Mouse (Mus musculus) neural tube, embryonic 12.5 days (tissue): ENCODE data around the gene Def6. TPM values are rescaled to one million over a fixed set of nuclear protein-coding genes. Genes with fewer than 3 reads are reported as not detected.

Experiments used
- ATAC-seq: fragments of 200-750 bp; cut with Nextera tagmentation; 2 replicates; pipeline ENCODE4 v1.8.0; 2017; ENCODE audit warnings: low read depth, mild to moderate bottlenecking, moderate TSS enrichment, moderate library complexity; ENCODE audit not compliant: low FRiP score
- H3K27ac ChIP-seq: fragments of 300-500 bp; sonication (generic); 2 replicates; pipeline ENCODE4 v1.5.1; 2016
- H3K27me3 ChIP-seq: fragments of 300-500 bp; sonication (generic); replicated peaks from 2 replicates; pipeline ENCODE4 v1.6.1; 2016; ENCODE audit warnings: mild to moderate bottlenecking
- H3K36me3 ChIP-seq: fragments of 300-500 bp; sonication (generic); 2 replicates; pipeline ENCODE4 v1.6.1; 2016; ENCODE audit warnings: mild to moderate bottlenecking
- H3K4me1 ChIP-seq: fragments of 300-500 bp; sonication (generic); 2 replicates; pipeline ENCODE4 v1.6.1; 2016
- H3K4me2 ChIP-seq: fragments of 300-500 bp; sonication (generic); replicated peaks from 2 replicates; pipeline ENCODE4 v1.6.1; 2016; ENCODE audit warnings: mild to moderate bottlenecking
- H3K4me3 ChIP-seq: fragments of 300-500 bp; sonication (generic); 2 replicates; pipeline ENCODE4 v1.5.1; 2016
- H3K9ac ChIP-seq: fragments of 300-500 bp; sonication (generic); 2 replicates; pipeline ENCODE4 v1.6.1; 2016; ENCODE audit warnings: mild to moderate bottlenecking
- H3K9me3 ChIP-seq: fragments of 300-500 bp; sonication (generic); 2 replicates; pipeline ENCODE4 v1.6.1; 2016; ENCODE audit warnings: mild to moderate bottlenecking
- WGBS: fragments of 180-500 bp; shearing (Covaris S2); methylation state at CpG from one replicate; pipeline ENCODE4 v1.1.7; 2016; 5-methylcytosine and 5-hydroxymethylcytosine counted together
- polyA plus RNA-seq: library from polyadenylated mRNA; unstranded; fragments of >200 nt; fragmentation: Nextera tagmentation; extraction: Ambion mirVana; gene quantifications from 2 replicates; pipeline ENCODE4 v1.2.1, GENCODE M21; 2016

The Def6 gene
- 4.4 and 5.3 TPM in 2 replicates for polyA plus RNA-seq

DNA sequence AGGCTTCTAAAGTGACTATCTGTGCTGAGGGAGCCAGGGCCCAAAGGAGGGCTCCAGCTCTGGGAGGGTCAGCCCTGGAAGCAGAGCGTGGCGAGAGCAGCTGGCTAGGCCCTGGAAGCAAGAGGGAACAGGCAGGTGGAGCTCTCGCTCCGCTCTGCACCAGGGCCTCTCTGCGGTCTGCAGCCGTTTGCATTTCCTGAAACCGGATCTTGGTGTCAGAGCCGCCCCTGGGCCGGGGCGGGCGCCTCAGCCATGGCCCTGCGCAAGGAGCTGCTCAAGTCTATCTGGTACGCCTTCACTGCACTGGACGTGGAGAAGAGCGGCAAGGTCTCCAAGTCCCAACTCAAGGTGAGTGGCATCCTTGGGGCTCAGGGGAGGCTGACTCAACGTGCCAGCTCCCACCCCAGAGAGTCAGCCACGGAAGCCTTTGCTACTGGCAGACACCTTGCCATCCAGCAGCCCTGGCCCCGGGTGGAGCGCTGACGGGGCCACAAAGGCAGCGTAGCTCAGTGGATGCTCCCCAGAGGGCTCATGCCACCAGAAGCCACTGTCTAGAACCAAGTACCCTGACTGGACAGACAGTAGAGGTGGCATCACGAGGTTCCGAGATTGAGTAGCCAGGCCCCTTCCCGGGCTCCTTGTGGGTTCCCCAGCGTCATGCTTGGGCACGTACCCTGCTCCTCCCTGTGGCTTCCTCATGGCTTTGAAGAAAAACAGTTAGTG is at the start of gene Def6:
Def6 (plus strand) TSS at position 188 of the 723 bp plus-strand sequence.
- no peaks in the 10 kb centered on the region for H3K9me3 ChIP-seq
- peak within 1 kb of the TSS; percentile 11; the same call in 1 of the 2 replicates for H3K4me3 ChIP-seq
- no peak within 1 kb of the TSS for H3K27ac ChIP-seq
- 0 out of 2 replicates have a peak within 1 kb of the TSS, but pooled peaks have one; percentile 29 for H3K9ac ChIP-seq
- peaks cover 6% of the 10 kb centered on the region; the same call in 1 of the 2 replicates for H3K4me1 ChIP-seq
- H3K27me3 ChIP-seq: no peaks in the 10 kb centered on the region; the same call in 1 of the 2 replicates
- WGBS: 26% methylated on average over 26 of the region's 26 CpGs
- H3K36me3 ChIP-seq: peaks cover 15% of the 10 kb centered on the region
- peak within 1 kb of the TSS; percentile 49 for H3K4me2 ChIP-seq
- ATAC-seq: no peak

DNA sequence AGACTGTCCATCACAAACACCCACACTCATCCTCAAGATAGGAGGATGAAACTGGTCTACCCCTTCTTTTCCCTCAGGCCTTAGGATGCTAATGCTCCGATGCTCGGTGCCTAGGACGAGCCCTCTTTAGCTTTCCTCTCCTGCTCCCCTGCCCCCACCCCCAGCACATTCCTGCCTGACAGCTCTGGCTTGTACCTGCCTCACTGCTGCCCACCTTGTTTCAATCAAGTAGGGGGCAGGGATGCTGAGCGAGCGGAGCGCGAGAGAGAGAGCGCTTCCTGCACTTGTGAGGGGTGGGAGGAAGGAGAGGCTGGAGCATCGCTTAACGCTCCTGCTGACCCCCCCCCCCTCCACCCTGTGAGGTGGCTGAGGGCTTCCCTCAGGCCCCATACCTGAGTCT is 47.2 kb upstream of the Def6 start:
- Histone ChIP-seq H3K27ac (no peak overlapping the region), H3K4me3 (no peak overlapping the region), H3K9ac (no peak overlapping the region), H3K4me2 (no peak overlapping the region), H3K27me3 (0 out of 2 replicates have a peak, but pooled peaks cover 4% of the 10 kb centered on the region), H3K36me3 (peaks cover 82% of the 10 kb centered on the region), H3K4me1 (peaks cover 20% of the 10 kb centered on the region; the same call in 1 of the 2 replicates), H3K9me3 (no peaks in the 10 kb centered on the region)
- ATAC-seq: no peak
- WGBS: 31% methylated on average over 10 of the region's 10 CpGs

DNA sequence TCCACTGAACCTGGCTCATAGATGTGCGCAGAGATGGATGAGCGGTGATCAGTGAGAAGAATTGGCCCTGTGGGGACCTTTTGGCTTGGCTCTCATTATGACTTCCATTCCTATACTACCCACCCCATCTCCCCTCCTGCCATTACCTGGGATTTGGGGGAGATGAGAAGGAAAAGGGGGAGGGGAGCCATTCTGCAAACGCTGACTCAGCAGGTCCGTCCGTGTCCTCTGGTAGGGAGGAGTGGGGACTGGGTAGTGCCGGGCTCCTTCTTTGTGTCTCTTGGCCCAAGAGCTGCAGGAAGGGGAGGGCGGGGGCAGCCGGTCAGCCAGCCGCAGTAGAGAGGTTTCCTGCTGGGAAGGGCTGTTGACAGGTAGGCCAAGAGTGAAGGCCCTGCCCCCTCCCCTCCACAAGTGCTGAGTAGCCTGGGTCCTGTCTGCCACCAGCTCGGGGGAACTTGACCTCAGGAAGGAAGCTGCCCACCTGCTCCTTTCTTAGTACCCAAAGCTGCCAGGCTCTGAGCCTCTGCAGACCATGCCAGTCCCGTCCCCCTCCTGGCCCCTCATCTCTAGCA is 46.2 kb upstream of the Def6 start:
- Histone ChIP-seq H3K4me3 (no peak overlapping the region), H3K9ac (no peak overlapping the region), H3K27ac (no peak overlapping the region), H3K9me3 (no peaks in the 10 kb centered on the region), H3K27me3 (0 out of 2 replicates have a peak, but pooled peaks cover 4% of the 10 kb centered on the region), H3K4me1 (peaks cover 18% of the 10 kb centered on the region; the same call in 1 of the 2 replicates), H3K36me3 (peaks cover 82% of the 10 kb centered on the region), H3K4me2 (no peak overlapping the region)
- ATAC-seq: no peak
- 33% methylated on average over 11 of the region's 11 CpGs for WGBS

DNA sequence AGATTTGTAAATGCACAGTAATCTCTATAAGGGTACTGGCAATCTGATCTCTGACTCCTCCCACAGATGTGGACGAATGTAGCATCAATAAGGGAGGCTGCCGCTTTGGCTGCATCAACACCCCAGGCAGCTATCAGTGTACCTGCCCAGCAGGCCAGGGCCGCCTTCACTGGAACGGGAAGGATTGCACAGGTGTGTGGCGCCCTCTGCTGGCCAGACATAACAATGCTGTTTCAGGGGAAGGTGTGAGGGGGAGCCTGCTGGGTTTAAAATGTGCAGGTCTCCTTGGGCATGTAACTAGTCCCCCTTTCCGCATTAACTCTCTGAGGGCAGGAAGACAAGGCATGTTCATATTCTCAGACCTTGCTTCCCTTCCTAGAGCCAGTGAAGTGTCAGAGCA is 43.9 kb upstream of the Def6 start:
- H3K4me3 ChIP-seq: no peak overlapping the region
- H3K4me2 ChIP-seq: no peak overlapping the region
- no peaks in the 10 kb centered on the region for H3K9me3 ChIP-seq
- no peak; the same call in 1 of the 2 replicates for ATAC-seq
- WGBS: 7% methylated on average over 6 of the region's 6 CpGs
- H3K36me3 ChIP-seq: peaks cover 77% of the 10 kb centered on the region
- H3K9ac ChIP-seq: no peak overlapping the region
- H3K27ac ChIP-seq: no peak overlapping the region
- 0 out of 2 replicates have a peak, but pooled peaks cover 4% of the 10 kb centered on the region for H3K27me3 ChIP-seq
- H3K4me1 ChIP-seq: peaks cover 12% of the 10 kb centered on the region; the same call in 1 of the 2 replicates

DNA sequence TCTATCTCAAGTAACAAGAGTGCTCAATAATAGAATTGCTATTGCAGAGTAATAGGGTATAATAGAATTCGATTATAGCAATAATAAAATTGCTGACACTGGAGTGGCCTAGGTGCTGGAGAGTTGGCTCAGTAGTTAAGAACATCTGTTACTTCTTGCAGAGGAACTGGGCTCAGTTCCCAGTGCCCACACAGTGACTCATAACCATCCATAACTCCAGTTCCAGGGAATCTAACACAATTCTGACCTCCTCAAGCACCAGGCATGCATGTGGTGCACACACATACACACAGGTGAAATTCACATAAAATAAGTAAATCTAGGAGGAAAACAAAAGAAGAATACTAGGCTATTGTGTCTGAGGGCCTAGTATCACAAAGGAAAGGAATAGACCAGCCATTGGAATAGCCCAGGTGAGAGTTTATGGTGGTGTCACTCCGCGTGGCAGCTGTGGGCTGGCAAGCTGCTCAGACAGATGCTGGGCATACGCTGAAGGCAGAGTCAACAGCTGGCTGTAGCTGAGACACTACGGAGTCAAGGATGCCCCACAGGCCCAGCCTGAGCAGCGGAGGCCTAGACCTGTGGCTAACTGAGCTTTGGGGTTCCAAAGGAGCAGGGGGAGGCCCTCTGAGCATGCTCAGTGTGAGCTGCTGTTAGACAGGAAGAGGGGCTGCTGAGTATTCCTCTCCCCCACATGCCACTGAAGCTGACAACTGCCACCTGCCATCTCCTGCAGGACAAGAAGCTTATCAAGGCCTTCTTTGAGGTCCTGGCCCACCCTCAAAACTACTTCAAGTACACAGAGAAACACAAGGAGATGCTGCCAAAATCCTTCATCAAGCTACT is 36.9 kb upstream of the Def6 start:
- H3K27ac ChIP-seq: no peak overlapping the region
- no peak for ATAC-seq
- H3K36me3 ChIP-seq: peaks cover 51% of the 10 kb centered on the region
- no peak overlapping the region for H3K4me2 ChIP-seq
- H3K27me3 ChIP-seq: no peaks in the 10 kb centered on the region
- no peak overlapping the region for H3K9ac ChIP-seq
- no peak overlapping the region for H3K4me3 ChIP-seq
- H3K9me3 ChIP-seq: no peaks in the 10 kb centered on the region
- peaks cover 12% of the 10 kb centered on the region for H3K4me1 ChIP-seq
- 89% methylated on average over 6 of the region's 6 CpGs for WGBS

DNA sequence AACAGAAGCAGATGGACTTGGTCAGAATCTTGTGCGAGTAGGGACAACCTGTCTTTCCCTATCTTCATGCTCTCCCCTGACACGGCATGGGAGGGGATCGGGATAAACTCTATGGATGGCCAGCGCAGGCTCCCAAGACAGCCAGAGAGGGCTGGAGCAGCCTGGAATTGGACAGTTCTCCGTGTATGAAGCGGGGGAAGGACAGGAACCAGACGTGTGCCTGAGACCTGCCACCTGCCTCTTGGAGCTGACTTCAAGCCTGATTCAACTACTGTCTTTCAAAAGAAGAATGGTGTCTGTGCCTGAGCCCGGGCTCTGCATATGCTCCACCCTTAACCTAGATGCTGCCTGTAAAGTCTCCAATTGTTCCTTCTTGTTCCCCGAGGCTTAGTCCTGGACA is 34.9 kb upstream of the Def6 start:
- WGBS: 76% methylated on average over 9 of the region's 9 CpGs
- Histone ChIP-seq H3K27ac (no peak overlapping the region), H3K4me2 (no peak overlapping the region), H3K27me3 (no peaks in the 10 kb centered on the region), H3K9ac (no peak overlapping the region), H3K9me3 (no peaks in the 10 kb centered on the region), H3K4me1 (peaks cover 23% of the 10 kb centered on the region), H3K4me3 (no peak overlapping the region), H3K36me3 (peaks cover 39% of the 10 kb centered on the region)
- ATAC-seq: no peak

DNA sequence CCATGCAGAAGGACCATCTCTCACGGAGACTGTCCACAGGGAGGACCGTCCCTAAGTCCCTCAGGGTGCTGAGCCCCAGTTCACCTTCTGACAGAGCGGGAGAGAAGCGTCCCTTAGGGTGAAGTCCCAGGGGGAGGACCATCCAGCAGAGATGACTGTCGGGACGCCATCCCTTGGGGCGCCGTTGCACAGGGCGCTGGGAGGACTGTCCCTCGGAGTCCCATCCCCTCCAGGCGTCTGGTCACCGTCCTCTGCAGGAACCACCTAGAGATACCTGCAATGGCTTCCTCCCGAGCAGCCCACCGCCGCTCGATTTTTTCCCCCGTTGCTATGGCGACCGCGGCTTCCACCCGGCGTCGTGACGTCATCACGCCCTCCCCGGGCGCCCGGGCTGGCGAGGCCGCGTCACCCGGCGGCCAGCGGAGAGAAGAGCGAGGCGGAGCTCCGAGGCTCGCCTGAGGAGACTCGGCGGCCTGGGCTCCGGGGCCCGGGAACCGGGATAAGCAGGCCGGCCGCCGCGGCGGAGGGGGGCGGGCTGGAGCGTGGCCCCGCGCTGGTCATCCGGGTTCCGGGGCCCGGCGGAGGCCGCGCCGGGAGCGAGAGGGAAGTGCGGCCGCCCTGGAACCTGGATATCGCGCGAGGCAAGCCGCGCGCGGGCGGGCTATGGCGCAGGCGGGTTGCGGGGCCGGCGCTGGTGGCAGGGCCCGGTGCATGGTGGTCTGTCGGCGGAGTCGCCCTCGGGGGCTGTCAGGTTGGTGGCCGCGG is 30.6 kb upstream of the Def6 start, which contains the start of gene Zfp523:
Zfp523 (plus strand) TSS at position 355 of the 765 bp plus-strand sequence.
- H3K4me3 ChIP-seq: peak within 1 kb of the TSS; percentile 88
- H3K27me3 ChIP-seq: no peaks in the 10 kb centered on the region
- peak within 1 kb of the TSS; percentile 88 for H3K27ac ChIP-seq
- WGBS: under 1% methylated on average over 82 of the region's 82 CpGs
- 0 out of 2 replicates have a peak, but pooled peaks cover 6% of the 10 kb centered on the region for H3K36me3 ChIP-seq
- peaks cover 31% of the 10 kb centered on the region for H3K4me1 ChIP-seq
- peak; percentile 87 for ATAC-seq
- H3K4me2 ChIP-seq: peak within 1 kb of the TSS; percentile 97
- peak within 1 kb of the TSS; percentile 96 for H3K9ac ChIP-seq
- H3K9me3 ChIP-seq: no peaks in the 10 kb centered on the region

DNA sequence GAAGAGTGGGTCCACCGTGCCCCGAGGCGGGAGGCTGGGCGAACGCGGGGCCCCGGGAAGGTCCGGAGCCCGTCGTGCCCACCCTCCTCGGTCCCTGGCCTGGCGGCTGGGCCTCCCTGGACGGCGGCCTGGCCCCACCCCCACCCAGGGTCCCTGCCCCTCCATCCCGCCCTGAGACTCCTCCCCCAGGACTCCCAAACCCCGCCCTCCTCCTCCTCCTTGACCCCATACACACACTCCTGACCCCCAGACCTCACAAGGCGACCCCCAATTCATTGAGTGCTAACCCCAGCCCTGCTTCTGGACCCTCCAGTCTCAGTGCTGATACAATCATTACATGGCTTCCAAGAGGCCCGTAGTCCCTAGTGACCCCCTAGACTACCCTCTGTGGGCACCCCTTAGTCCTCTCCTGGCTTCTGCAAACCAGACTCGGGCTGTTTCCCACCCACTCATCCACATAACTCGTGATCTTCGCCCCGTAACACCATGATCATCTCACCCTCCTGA is 30.0 kb upstream of the Def6 start:
- Histone ChIP-seq H3K27me3 (no peaks in the 10 kb centered on the region), H3K9me3 (no peaks in the 10 kb centered on the region), H3K4me1 (peaks cover 29% of the 10 kb centered on the region), H3K27ac (peak overlapping the region; percentile 88), H3K9ac (peak overlapping the region; percentile 96), H3K4me3 (peak overlapping the region; percentile 88), H3K36me3 (0 out of 2 replicates have a peak, but pooled peaks cover 5% of the 10 kb centered on the region), H3K4me2 (peak overlapping the region; percentile 97)
- 10% methylated on average over 21 of the region's 22 CpGs for WGBS
- peak; percentile 71 for ATAC-seq

DNA sequence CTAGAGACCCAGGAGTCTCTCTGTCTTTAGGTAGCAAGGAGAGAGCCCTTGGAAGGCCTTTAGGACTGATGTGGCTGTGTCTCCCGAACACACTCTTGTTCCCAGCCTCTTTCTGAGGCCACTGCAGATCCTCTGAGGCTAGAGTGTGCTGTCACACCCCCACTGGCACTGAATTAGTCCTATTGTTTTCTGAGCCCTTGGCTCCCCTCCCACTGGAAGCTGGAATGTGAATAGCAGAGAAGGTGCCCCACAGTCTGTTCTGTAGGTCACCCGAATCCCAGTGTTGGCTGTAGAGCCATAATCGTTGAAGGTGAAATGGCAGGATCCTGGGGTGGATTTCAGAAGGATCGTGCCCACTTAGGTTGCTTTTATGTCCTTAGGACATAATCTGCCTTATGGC is 27.2 kb upstream of the Def6 start:
- Histone ChIP-seq H3K9me3 (no peaks in the 10 kb centered on the region), H3K4me3 (no peak overlapping the region), H3K27ac (no peak overlapping the region), H3K4me2 (no peak overlapping the region), H3K27me3 (no peaks in the 10 kb centered on the region), H3K36me3 (peaks cover 5% of the 10 kb centered on the region; the same call in 1 of the 2 replicates), H3K9ac (no peak overlapping the region), H3K4me1 (peaks cover 24% of the 10 kb centered on the region)
- WGBS: 29% methylated on average over 4 of the region's 4 CpGs
- ATAC-seq: no peak

DNA sequence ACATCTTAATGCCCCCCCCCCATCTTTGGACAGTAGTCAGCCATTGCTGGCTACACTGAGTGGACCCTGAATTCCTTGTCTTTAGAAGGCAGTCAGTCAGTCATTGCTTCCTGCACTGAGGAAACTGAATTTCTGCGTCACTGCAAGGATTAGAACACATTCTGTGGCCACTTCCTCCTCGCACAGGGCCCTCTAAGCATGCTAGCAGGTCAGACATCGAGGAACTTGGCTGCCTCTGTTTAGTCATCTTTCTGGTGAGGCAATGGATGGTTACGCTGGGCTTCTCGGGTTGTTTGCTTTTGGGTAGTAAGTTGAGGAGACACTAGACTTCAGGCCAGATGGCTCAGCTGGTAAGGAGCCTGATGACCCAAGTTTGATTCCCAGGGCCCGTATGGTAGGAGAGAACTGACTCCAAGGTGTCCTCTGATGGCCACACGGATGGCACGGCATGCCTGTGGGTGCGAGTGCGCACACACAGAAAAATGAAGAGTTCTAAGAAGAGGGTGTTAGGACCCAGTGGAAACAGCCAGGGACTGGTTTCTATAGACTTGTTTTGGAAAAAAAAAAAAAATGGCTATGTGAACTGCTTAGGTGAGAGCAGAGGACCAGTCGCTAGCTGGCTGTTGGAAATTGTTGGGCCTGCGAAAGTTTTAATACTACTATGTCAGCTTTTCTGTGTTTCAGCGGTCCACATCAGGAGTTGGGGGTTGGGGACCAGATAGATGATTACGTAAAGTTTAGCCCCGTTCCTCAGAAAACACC is 26.6 kb upstream of the Def6 start:
- 86% methylated on average over 15 of the region's 15 CpGs for WGBS
- H3K4me3 ChIP-seq: no peak overlapping the region
- H3K9me3 ChIP-seq: no peaks in the 10 kb centered on the region
- ATAC-seq: no peak
- H3K9ac ChIP-seq: no peak overlapping the region
- H3K4me1 ChIP-seq: peaks cover 24% of the 10 kb centered on the region
- H3K4me2 ChIP-seq: no peak overlapping the region
- H3K27me3 ChIP-seq: no peaks in the 10 kb centered on the region
- peaks cover 5% of the 10 kb centered on the region; the same call in 1 of the 2 replicates for H3K36me3 ChIP-seq
- H3K27ac ChIP-seq: no peak overlapping the region
